Mouse (Mus musculus) fat pad, adult 2 months (tissue): ENCODE measurements around the gene Olfr718-ps1.
"Not testable (repeated sequence)": the region's sequence is repeated elsewhere in the genome, so short reads cannot be mapped to it uniquely, and the experiment has no call there.

Experiments
- DNase-seq: peaks from one replicate; pipeline ENCODE4 v3.0.0-alpha.2; 2011; ENCODE audit warnings: low read depth, low spot score; ENCODE audit errors: extremely low read depth

The Olfr718-ps1 gene

DNA sequence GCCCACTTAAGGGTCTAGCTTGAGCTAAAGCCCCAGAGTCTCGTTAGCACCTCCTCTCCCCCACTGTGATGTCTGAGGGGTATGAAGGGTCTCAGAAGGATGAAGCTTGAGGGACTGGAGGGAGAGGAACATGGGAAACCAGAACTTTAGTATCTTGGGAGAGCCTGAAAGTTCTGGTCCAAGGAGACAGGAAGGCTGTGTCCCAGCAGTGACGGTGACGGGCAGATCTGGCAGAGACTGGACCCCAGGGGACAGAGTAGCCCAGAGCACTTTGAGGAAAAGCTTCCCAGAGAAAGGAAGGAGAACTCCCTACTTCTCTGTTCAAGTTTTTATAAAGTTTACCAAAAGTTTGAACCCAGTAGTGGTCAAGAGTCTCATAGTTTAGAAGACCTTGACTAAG, at the start of gene Olfr718-ps1:
Olfr718-ps1 (minus strand) TSS at position 101 of the 400 bp plus-strand sequence.
- no peak for DNase-seq

DNA sequence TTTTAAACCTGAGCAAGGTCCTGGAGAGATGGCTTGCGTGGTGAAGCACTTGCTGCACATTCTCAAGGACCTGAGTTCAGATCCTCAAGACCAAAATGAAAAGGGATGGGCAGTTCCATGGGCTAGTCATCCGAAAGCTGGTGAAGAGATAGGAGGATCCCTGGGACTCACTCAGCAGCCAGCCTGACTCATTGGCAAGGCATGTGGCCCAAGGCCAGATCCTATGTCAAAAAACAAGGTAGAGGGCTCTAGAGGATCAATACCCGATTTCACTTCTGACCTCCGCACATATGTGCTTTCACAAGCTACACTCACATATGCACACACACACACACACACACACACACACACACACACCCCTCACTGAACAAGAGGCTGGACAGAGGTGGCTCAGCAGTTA, 49.1 kb upstream of the Olfr718-ps1 start:
- DNase-seq = no peak

DNA sequence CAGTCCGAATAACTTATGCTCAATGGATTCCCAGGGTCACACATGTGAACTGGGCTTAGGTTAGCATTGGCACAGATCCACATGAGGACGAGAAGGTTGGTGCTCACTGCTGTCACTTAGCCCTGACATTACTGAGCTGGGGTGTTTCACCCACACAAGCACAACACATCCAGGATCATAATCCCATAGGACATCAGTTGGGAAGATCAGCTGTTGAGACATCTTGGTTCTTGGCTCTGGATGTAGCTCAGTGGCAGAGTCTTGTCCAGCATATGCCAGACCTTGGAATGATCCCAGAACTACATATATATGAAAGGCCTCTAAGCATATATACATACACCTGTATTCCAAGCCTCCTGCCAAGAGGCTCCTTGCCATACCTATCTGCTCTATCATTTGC, 47.8 kb upstream of the Olfr718-ps1 start:
- DNase-seq = peak; percentile 42

- DNase-seq = not testable (repeated sequence)
Observed at GRCm38 (mm10) chr5:143194747-143195146, 47.4 kb upstream of the Olfr718-ps1 start.

DNA sequence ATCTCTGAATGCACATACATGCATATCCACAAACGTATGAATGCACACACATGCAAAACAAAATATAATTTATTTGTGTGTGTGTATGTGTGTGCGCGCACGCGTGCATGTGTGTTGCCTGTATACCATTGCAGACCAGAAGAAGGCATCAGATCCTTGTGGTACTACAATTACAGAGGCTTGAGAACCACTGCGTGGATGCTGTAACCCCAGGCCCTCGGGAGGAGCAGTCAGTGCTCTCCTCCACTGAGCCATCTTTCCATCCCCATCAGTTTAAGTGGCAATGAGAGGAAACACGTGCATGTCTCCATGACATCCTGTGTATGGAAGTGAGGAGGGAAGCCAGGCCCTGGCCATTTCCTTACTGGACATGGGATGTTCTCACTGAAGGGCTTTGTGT, 45.4 kb upstream of the Olfr718-ps1 start:
- no peak for DNase-seq

DNA sequence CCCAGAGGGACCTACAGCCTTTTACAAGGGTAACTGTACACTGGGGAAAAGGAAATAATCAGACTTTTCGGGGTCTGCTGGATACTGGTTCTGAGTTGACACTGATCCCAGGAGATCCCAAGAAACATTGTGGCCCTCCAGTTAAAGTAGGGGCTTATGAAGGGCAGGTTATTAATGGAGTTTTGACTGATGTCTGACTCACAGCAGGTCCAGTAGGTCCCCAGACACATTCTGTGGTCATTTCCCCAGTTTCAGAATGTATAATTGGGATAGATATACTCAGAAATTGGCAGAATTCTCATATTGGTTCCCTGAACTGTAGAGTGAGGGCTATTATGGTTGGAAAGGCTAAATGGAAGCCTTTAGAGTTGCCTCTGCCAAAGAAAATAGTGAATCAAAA, 40.6 kb upstream of the Olfr718-ps1 start:
- not testable (repeated sequence) for DNase-seq

DNA sequence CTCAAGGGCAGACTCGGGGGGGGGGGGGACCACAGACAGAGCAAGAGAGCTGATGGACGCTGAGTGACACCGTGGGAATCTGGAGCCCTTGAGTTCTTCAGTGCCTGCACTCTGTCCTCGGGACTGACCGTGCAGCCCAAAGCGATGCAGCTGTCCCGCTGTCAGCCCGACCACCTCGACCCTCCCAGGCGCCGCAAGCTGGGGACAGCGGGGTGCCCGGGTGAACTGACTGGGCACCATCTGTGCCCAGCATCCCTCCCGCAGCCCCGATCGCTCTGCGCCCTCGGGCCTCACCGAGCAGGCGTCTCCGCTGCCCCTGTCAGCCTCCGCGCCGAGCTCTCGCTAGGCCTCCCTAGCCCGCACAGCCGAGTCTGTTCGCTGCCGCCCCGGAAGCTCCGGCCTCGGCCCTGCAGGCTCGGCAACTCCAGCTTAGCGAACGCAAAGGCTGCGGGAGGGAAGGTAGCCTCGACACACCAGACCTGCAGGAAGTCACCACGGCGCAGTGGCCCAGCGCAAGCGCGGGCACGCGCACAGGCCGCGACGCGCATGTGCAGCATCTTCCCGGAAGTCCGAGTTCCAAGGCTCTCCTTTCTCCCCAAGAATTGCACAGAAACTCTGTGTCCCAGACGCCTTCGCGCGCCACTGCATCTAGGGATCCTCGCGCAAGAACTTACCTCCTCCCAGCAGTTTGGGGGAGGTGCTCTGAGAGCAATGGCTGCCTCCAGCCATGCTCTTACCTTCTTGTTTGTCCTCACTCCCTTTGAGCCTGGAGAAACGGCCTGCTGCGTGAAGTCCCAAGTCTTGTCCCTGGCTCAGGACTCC, 33.1 kb upstream of the Olfr718-ps1 start, which contains the start of the genes Rbak and Spdye4b:
Rbak (minus strand) TSS at position 521 of the 822 bp plus-strand sequence.
Spdye4b (plus strand) TSS at position 763 of the 822 bp plus-strand sequence.
- DNase-seq = peak; percentile 71

DNA sequence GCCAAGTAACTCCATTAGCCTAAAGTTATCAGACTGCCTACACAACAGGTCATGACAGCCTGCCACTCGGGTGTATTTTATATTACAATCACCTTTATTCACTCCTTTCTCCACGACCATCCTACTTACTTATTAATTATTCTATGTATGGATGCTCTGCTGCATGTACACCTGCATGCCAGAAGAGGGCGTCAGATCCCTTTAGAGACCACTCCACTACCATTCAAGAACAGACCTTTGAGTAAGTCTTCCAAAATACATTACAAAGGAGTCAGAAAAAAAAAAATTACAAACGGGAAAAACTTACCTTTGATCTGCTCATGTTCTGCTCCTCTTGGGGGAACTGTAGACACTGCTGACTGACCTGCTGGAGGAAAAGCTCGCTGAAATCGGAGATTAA, 31.8 kb upstream of the Olfr718-ps1 start:
- no peak for DNase-seq

DNA sequence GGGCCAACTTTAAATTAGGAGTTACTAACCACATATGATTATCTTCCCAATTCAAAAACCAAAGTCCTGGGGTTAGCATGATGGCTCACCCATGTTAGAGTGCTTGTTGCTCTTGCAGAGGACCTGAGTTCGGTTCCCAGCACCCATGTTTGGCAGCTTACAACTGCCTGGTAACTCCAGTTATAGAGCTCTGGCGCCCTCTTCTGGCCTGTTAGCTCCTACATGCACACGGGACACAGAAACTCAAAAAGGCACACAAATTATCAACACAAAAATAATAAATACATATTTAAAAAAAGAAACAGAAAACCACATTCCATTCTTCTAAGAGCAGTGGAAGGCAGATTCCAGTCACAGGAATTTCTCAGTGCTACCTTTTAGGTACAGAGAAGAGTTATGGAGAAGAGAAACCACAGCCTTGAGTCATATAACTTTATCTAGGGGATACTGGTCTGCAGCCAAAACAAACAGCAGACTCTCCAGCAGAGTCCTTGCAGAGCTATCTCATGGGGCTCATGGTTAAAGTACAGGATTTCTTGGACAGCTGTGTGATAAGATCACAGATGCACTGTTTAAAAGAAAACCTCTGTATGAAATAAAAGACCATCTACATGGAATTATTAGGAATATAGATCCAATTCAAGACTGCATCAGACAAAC, 30.3 kb upstream of the Olfr718-ps1 start:
- no peak for DNase-seq

GRCm38 (mm10) chr5:143175970-143176369, 28.6 kb upstream of the Olfr718-ps1 start:
- DNase-seq = no peak

GRCm38 (mm10) chr5:143165508-143166070, 18.2 kb upstream of the Olfr718-ps1 start:
- peak; percentile 23 for DNase-seq

GRCm38 (mm10) chr5:143155534-143155933, 8.2 kb upstream of the Olfr718-ps1 start:
- DNase-seq = no peak

DNA sequence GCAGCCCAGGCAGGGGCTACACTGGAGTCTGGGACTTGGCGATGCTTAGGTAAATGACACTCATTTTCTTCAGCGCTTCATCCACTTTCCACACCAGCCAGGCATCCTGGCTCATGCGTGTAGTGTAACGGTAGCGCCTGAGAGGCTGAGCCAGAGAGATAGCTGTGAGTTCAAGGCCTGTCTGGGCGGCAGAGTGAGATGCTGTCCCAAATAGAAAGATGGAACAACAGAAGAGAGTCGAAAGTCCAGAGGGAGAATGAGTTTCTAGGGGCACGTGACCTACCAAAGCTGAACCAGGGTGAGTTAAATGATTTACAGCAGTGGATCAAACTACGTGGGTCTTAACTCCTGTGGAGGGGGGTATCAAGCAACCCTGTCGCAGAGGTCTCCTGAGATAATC, 6.4 kb upstream of the Olfr718-ps1 start:
- no peak for DNase-seq

- DNase-seq = no peak
Observed at GRCm38 (mm10) chr5:143150044-143150443, 2.7 kb upstream of the Olfr718-ps1 start.

GRCm38 (mm10) chr5:143149536-143149935, 2.2 kb upstream of the Olfr718-ps1 start:
- no peak for DNase-seq

- DNase-seq = no peak
Observed at GRCm38 (mm10) chr5:143148661-143149060, 1.3 kb upstream of the Olfr718-ps1 start.

DNA sequence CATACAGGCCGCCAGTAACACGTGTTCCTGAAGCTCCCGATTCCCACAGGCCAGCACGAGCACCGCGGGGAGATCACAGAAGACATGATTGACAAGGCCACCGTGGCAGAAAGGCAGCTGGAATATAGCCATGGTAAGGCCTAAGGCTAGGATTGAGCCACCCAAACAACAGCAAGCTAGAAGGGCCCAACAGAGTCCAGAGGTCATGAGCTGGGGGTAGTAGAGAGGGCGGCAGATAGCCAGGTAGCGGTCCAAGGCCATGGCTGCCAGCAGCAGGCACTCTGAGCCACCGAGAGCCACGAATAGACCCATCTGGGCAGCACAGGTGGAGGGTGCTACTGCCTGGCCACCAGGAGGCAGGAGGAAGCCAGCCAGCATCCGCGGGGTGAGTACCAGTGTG, 9.8 kb downstream of the Olfr718-ps1 start:
- no peak for DNase-seq

DNA sequence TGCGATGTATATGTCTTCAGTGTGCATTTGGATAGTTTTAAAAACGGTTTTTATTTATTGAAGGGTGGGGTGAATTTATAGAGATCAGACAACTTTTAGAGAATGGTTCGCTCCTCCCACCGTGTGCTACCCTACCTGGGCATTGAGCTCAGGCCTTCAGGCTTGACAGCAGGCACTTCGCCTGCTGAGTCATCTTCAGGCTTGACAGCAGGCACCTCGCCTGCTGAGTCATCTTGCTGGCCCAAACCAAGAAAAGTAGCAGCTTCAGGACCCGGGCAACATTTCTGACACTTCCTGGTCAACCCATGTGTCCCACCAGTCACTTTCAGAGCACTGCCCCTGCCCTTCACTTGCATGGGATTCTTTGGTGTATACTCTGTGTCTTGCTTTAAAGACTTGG, 12.3 kb downstream of the Olfr718-ps1 start:
- no peak for DNase-seq

DNA sequence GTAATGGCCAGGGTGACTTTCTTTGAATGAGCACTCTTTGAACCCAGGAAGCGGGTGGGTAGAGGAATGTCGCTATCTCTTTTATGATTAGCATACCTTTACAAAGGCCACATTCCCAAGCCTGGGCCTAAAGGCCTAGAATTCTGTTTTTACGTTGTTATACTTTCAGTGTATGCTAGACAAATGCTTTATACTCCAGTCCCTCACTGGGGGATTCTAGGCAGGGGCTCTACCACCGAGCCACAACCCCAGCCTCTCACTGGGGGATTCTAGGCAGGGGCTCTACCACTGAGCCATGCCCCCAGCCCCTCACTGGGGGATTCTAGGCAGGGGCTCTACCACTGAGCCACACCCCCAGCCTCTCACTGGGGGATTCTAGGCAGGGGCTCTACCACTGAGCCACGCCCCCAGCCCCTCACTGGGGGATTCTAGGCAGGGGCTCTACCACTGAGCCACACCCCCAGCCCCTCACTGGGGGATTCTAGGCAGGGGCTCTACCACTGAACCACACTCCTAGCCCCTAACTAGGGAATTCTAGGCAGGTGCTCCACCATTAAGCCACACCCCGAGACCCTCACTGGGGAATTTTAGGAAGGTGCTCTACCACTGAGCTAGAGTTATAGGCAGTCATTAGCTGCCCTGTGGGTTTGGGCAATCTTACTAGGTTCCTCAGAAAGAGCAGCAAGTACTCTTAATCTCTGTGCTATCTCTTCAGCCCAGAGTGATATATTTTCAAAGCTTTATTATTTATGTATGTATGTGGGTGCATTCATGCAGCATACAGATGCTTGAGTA, 13.0 kb downstream of the Olfr718-ps1 start:
- not testable (repeated sequence) for DNase-seq

DNA sequence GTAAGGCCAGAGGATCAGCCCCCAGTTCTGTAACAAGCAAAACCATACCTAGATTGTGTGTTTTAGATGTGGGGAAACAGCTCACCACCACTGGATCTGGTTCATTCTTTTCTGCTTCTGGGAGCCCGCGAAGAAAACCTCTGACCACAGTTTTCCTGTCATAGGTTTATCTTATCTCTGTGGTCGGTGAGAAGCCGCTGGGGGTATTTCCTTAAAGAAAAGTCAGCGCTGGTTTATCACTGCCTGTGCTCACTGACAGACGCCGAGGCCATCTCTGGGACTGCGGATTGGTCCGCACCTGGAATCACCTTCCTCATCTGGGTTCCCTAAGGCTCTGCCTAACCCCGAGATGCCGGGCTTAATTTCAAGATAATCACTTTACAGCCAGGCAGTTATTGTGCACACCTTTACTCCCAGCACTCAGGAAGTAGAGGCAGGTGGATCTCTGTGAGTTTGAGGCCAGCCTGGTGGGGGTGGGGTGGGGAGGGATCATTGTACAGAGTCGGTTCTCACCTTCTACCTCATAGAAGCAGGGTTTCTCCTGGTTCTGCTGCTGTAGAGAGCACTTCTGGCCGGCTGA, 14.4 kb downstream of the Olfr718-ps1 start:
- DNase-seq = no peak

DNA sequence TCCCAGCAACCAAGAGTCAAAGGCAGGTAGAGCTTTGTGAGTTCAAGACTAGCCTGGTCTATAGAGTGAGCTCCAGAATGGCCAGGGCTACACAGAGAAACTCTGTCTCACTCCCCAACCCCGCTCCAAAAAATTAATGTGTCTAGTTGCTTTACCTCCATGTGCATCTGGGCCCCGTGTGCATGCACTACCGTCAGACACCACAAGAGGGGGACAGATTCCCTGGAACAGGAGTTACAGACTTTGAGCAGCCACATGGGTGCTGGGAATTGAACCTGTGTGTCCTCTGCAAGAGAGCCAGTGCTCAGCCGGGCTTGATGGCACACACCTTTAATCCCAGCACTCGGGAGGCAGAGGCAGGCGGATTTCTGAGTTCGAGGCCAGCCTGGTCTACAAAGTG, 17.0 kb downstream of the Olfr718-ps1 start:
- no peak for DNase-seq
